Mouse (Mus musculus): ENCODE data around the gene Man2a1.

The Man2a1 gene

GRCm38 (mm10) chr17:64603134-64603533 is 2.6 kb downstream of the Man2a1 start:
- DNase-seq (ENCODE audit: low spot score) = no peak

DNA sequence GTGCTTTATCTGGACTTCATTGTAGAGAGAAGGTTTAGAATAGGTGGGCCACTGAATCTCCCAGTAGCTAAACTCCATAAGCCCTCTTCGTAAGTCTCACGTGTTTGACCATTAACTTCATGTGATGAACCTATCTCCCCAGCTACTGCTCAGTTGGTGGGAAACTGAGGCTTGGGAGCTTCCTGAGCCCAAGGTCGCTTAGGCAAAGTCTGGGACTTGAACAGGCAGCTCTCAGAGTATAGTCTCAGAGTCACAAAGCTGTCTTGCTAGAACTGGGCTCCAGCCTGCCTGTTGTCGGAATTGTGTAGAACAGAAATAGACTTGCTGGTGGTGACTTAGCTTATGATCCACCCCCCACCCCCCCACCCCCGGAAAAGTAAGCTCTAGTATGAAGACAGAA is 3.0 kb downstream of the Man2a1 start:
- DNase-seq (ENCODE audit: low spot score) = no peak

GRCm38 (mm10) chr17:64604163-64604562 is 3.6 kb downstream of the Man2a1 start:
- DNase-seq (ENCODE audit: low spot score) = no peak

GRCm38 (mm10) chr17:64608228-64608627 is 7.7 kb downstream of the Man2a1 start:
- no peak for DNase-seq (ENCODE audit: low spot score)

- no peak for DNase-seq (ENCODE audit: low spot score)
Measured at GRCm38 (mm10) chr17:64608923-64609598, 8.5 kb downstream of the Man2a1 start.

DNA sequence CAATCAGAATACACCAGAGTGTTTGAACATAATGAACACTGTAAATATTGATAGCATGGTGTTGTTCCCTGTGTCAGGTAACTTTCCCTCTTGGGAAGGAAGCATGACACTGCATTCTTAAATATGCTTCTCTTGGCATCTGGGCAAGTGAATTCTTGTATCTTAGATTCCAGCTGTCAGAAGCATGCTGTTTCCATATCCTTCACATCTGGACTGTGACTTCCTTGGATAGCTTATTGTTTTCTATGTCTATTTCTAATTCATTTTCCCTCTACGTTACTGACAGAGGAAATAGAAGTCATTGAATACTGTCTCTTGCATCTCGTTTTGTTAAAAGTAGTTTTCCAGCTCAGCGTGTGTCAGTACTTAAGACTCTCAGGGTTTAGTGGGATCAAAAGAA is 9.2 kb downstream of the Man2a1 start:
- DNase-seq (ENCODE audit: low spot score) = no peak

DNA sequence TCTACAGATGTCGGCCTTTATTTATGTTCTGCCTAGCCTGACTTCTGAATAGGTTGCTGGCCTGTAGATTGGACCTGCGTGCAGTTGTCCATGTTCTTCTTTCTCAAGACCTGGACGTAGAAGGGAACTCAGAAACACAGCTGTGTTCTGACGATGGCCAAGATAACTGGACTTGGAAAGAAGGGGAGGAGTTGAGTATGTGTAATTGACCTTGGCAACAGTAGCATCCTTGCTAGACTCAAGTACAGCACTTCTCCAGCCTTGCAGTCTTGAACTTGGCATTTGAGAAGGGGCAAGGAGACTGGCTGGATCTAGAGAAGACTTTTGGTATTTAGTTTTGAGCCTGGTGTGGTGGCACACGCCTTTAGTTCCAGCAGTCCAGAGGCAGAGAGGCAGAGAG is 10.9 kb downstream of the Man2a1 start:
- DNase-seq (ENCODE audit: low spot score) = no peak

GRCm38 (mm10) chr17:64612135-64612885 is 11.8 kb downstream of the Man2a1 start:
- peak; percentile 49 for DNase-seq (ENCODE audit: low spot score)

GRCm38 (mm10) chr17:64612930-64613329 is 12.4 kb downstream of the Man2a1 start:
- no peak for DNase-seq (ENCODE audit: low spot score)

GRCm38 (mm10) chr17:64613351-64613750 is 12.8 kb downstream of the Man2a1 start:
- DNase-seq (ENCODE audit: low spot score) = no peak

DNA sequence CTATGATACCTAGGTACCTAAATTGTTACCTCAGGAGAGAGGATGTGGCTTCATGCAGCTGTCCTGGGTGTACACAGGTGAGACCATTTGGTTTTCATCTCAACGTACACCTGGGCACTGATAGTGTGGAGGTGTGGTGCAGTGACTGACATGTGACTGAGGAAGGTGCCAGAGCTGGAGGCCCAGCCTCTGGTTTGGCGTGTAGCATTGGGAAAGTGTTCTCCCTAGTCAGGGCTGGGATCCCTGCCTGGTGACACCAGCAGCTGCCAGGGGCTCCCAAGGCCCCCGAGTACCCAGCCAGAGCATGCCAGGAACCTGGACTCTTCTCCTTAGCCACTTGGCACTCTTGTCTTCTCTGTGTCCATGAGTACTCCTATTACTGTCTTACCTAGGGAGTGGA is 14.3 kb downstream of the Man2a1 start:
- DNase-seq (ENCODE audit: low spot score) = no peak

DNA sequence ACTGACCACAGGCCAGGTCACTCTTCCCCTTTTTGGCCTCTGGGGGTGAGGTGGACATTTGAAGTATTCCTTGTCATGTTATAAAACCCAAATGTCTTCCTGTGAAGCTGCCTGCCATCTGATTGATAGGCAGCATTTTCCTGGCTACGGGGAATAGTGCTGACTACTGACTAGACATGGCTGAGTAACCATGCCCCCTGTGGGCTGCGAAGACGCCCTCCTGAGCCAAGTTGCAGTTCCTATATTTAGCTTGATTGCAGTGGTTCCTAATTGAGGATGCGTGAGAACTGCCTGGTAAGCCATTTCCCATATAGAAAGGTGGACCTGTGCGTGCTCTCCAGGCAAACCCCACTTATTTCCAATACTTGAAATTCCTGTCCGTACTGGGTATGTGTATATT is 14.9 kb downstream of the Man2a1 start:
- DNase-seq (ENCODE audit: low spot score) = no peak

- no peak for DNase-seq (ENCODE audit: low spot score)
Measured at GRCm38 (mm10) chr17:64616259-64616658, 15.7 kb downstream of the Man2a1 start.

DNA sequence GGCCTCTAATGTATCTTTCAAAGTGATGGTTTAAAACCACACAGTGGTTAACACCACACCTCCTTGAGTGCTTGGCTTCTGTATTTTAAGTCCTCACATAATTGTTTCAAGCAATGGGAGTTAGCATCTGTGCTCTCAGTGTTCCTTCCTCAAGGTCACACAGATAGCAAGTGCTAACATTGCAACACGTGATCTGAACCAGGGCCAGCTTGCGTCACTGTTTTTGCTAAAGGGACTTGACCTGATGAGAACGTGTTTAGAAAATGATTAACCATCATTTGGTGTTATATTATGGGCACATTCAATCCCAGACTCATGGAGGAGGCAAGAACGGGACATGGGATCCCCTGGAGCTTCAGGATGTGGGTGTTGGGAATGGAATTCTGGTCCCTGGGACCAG is 17.3 kb downstream of the Man2a1 start:
- no peak for DNase-seq (ENCODE audit: low spot score)

GRCm38 (mm10) chr17:64618996-64619395 is 18.5 kb downstream of the Man2a1 start:
- no peak for DNase-seq (ENCODE audit: low spot score)

DNA sequence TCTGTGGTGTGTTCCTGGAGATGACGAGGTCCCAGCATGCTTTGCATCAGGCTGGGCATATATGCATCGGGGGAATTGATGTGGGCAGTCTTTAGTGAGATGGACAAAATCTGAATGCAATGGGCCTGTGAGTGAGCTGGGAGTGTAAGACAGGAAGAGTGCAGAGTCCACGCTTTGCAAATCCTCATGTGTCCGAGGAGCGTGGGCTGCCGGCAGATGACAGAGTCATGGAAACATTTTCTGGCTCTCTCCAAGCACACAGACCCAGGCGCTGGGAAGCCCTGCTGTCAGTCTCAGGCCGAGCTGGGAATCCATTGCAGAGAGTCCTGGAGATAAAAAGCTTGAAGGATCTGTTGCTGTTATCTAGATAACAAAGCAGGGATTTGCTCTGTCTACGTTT is 19.6 kb downstream of the Man2a1 start:
- DNase-seq (ENCODE audit: low spot score) = no peak

- no peak for DNase-seq (ENCODE audit: low spot score)
Measured at GRCm38 (mm10) chr17:64620627-64621026, 20.1 kb downstream of the Man2a1 start.

- DNase-seq (ENCODE audit: low spot score) = no peak
Measured at GRCm38 (mm10) chr17:64621226-64621625, 20.7 kb downstream of the Man2a1 start.

DNA sequence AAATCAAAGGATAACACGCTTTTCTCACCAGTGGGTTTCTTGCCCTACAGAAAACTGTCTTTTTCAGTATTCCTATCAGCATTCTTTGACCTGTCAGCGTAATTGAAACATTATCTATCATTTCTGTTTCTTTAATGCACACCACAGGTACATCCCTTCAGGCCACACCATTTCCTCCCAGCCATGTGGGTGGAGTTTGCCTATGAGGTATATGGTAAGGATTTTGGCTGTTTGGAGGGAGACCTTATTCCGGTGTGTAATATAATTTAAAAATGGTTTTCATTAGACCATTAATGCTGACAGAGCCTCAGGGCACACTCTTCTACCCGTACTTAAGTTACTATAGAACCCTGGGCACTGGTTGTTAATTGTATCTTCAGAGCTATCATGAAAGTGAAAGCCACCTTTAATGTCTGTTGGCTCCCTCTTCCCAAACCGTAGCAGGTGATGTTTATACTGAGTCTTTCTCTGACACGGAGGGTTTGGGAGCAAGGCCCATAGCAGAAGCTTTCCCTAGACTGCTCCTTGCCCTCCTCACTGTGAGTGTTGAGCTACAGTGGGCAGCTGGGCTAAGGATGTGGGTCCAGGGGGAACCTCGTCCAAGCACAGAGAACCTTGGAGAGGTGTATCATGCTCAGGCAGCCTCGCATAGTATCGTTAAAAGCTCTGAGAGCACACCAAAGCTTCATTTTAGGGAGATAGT is 21.3 kb downstream of the Man2a1 start:
- no peak for DNase-seq (ENCODE audit: low spot score)

GRCm38 (mm10) chr17:64622352-64622886 is 21.9 kb downstream of the Man2a1 start:
- no peak for DNase-seq (ENCODE audit: low spot score)

- no peak for DNase-seq (ENCODE audit: low spot score)
Measured at GRCm38 (mm10) chr17:64624439-64624838, 23.9 kb downstream of the Man2a1 start.

DNA sequence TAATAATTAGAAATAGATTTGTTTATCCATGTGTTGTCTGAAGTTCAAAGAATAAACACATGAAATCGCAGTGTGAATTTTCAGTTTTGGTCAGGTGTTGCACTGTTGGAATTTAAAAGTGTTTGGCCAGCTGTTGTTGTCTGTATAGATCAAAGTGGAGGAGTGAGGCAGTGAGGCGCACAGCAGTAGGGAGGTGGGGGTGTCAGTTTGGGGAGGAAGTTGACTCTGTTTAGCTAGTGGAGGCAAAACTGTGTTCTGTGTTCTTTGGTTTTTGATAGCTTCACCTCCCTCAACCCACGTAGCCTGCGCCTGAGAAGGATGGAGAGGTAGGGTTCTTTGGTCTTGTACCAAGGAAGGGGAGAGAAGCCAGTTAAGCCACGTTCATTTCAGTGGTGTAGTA is 28.3 kb downstream of the Man2a1 start:
- no peak for DNase-seq (ENCODE audit: low spot score)

DNA sequence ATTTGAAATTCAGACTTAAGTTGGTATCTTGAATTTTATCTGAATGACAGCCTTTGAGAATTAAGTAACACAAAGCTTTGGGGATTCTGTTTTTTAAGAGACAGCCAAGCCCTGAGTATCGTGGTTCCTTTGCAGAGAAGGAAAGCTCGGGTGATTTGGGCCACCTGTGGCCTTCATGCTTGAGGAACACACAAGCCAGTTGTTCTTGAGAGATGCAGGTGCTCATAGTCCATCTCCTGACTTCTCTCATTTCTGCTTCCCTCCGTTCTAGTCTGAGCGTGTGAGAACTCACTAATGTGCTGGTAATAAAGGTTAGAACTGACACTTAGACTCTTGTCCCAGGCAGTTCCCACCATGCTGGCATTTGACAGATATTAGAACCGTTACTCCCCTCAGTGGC is 28.9 kb downstream of the Man2a1 start:
- no peak for DNase-seq (ENCODE audit: low spot score)
